Mouse (Mus musculus) heart, adult 2 months (tissue): ENCODE results near the gene Zfp867. TPM values are rescaled to one million over a fixed set of nuclear protein-coding genes. Genes with fewer than 3 reads are reported as not detected.
A peak's percentile ranks its signal among the peaks of the same experiment; 100 is the strongest.

Experiments used
- DNase-seq, 2 experiments: peaks; one replicate each; pipeline ENCODE4 v3.0.0; 2021
- H3K27ac ChIP-seq: fragments of 200-600 bp; 2 replicates; pipeline ENCODE4 v1.8.1; 2022
- H3K27me3 ChIP-seq: fragments of 200-500 bp; 2 replicates; pipeline ENCODE4 v1.6.1; 2012; ENCODE audit warnings: mild to moderate bottlenecking, low read length, inconsistent platforms, mixed read lengths; ENCODE audit not compliant: control insufficient read depth, insufficient read depth
- H3K36me3 ChIP-seq: fragments of 200-500 bp; 2 replicates; pipeline ENCODE4 v1.6.1; 2012; ENCODE audit warnings: low read length, inconsistent platforms; ENCODE audit not compliant: control insufficient read depth, insufficient read depth
- H3K4me1 ChIP-seq: fragments of 200-500 bp; 2 replicates; pipeline ENCODE4 v1.6.1; 2011; ENCODE audit warnings: low read length; ENCODE audit not compliant: control insufficient read depth, insufficient read depth
- H3K4me3 ChIP-seq: fragments of 200-600 bp; 2 replicates; pipeline ENCODE4 v1.8.1; 2022
- H3K79me2 ChIP-seq: fragments of 200-500 bp; replicated peaks from 2 replicates; pipeline ENCODE4 v1.6.1; 2012; ENCODE audit warnings: mild to moderate bottlenecking, inconsistent platforms, low read length, moderate library complexity, mixed read lengths; ENCODE audit not compliant: control insufficient read depth, insufficient read depth
- H3K9ac ChIP-seq: fragments of 200-500 bp; 2 replicates; pipeline ENCODE4 v1.6.1; 2012; ENCODE audit warnings: low read depth, mild to moderate bottlenecking, control low read depth, inconsistent platforms, low read length, mixed read lengths
- CTCF ChIP-seq: fragments of 200-600 bp; IDR thresholded peaks from 2 replicates; pipeline ENCODE4 v1.8.1; 2022; ENCODE audit warnings: antibody characterized with exemption, mild to moderate bottlenecking, moderate library complexity
- EP300 ChIP-seq: fragments of 200-500 bp; IDR thresholded peaks from 2 replicates; pipeline ENCODE4 v1.6.1; 2011; ENCODE audit warnings: low read depth, low read length, control low read depth; ENCODE audit not compliant: insufficient read depth
- POLR2A ChIP-seq: fragments of 200-500 bp; IDR thresholded peaks from 2 replicates; pipeline ENCODE4 v1.6.1; 2011; ENCODE audit warnings: mild to moderate bottlenecking, low read depth, low read length, control low read depth; ENCODE audit not compliant: insufficient read depth
- WGBS: fragments of 180-500 bp; shearing (Covaris S2); methylation state at CpG from one replicate; pipeline ENCODE4 v1.1.7; 2018; 5-methylcytosine and 5-hydroxymethylcytosine counted together
- intact Hi-C: fragments of 180-260 bp; cut with DNase I; formaldehyde crosslinking; loops from one replicate; pipeline ENCODE4 v1.15.1; 2025
- long read RNA-seq: library from polyadenylated mRNA; stranded (forward); transcript quantifications from one replicate; pipeline ENCODE4 v2.0.0, GENCODE M21; 2021
- polyA plus RNA-seq: library from polyadenylated mRNA; depleted of rRNA; stranded (reverse); fragments of >200 nt; gene quantifications from 2 replicates; pipeline ENCODE4 v1.2.3, GENCODE M21; 2012; rRNA removed
- total RNA-seq, 2 experiments: library from RNA; stranded (reverse); gene quantifications; 2 replicates each; pipeline ENCODE4 v1.2.3; 2021

The Zfp867 gene
- total RNA-seq, result 1 to 10 TPM; 3.0 to 4.7 TPM
- polyA plus RNA-seq, result 1.00 and 2.1 TPM in 2 replicates
- long read RNA-seq, partial matches to known transcripts, result 0 of 3 reads
- long read RNA-seq, other reads (novel, unspliced or antisense), result 2 of 3 reads

GRCm38 (mm10) chr11:59472326-59472677 lies at the start of gene Zfp867:
Gene Zfp867, minus strand, starts transcription at chr11:59472474.
- Histone ChIP-seq H3K27me3 (no peaks in the 10 kb centered on the region), H3K36me3 (no peaks in the 10 kb centered on the region), H3K27ac (peak within 1 kb of the TSS; percentile 78), H3K79me2 (peaks cover 2% of the 10 kb centered on the region), H3K9ac (peak within 1 kb of the TSS; percentile 87), H3K4me1 (peaks cover 3% of the 10 kb centered on the region; the same call in 1 of the 2 replicates), H3K4me3 (peak within 1 kb of the TSS; percentile 56)
- WGBS, result under 1% methylated on average over 19 of the region's 19 CpGs
- TF ChIP-seq EP300 (0 out of 2 replicates have a peak, but pooled peaks have one; percentile 9), POLR2A (peak; percentile 88), CTCF (no peak)
- intact Hi-C loops, result no loop called here
- DNase-seq, result peak; percentile 85 to 88

DNA sequence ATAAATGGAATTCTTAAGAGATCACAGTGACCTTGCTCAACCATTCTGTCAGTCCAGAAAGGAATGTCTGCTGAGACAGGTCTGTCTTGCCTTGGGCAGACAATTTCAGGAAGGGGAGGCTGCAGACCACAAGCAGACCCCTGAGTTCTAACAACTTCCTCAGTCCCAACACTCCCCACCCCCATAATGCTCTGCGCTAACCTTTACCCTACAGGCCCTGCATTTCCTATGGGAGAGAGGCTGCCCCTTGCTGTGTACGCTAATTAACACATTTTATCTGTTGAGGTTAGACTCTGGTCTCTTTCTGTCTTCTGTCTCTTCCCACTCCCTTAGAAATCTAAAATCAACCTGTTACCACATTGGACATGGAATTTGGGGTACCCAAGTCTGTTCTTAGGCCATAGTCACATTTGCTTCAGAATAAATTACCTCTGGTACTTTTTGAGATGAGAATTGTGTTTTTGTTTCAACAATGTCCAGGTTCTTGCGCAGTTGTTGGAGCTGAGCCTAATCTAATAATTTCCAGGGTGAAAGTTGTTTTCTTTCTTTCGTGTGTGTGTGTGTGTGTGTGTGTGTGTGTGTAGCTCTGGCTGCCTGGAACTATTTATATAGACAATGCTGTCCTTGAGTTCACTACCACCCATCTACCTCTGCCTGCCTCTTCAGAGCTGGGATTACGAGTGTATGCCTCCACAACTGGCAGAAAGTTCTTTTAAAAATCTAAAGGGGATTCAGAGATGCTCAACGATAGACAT lies 47.6 kb upstream of the Zfp867 start:
- no peak for TF ChIP-seq POLR2A
- no peak for TF ChIP-seq EP300
- TF ChIP-seq CTCF, result no peak
- Histone ChIP-seq H3K27me3 (no peaks in the 10 kb centered on the region), H3K4me3 (no peak overlapping the region), H3K9ac (no peak overlapping the region), H3K36me3 (no peaks in the 10 kb centered on the region), H3K79me2 (no peaks in the 10 kb centered on the region), H3K4me1 (no peaks in the 10 kb centered on the region; the same call in 1 of the 2 replicates), H3K27ac (no peak overlapping the region)
- WGBS, result 72% methylated on average over 6 of the region's 6 CpGs
- intact Hi-C loops, result loop anchor here (10.0 kb wide), 1 partner anchor 235 kb away; no protein-coding TSS in a partner anchor
- DNase-seq, result no peak

DNA sequence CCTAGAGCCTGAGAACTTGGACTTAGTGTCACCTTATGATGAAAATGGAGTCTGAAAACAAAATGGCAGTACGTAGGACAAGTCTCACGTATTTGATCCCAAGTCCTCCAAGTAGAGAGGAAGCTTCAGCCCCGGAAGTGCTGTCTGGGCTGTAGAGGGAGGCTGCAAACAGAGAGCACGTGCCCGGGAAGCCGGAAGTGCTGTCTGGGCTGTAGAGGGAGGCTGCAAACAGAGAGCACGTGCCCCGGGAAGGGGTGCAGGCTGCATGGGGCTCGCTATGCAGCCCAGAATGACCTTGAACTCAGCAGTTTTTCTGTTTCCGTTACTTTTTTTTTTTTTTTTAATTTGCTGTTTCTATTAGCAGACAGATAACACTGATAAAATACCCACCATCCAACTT lies 46.0 kb upstream of the Zfp867 start:
- H3K36me3 ChIP-seq, result no peaks in the 10 kb centered on the region
- H3K9ac ChIP-seq, result no peak overlapping the region
- no peaks in the 10 kb centered on the region; the same call in 1 of the 2 replicates for H3K4me1 ChIP-seq
- 32% methylated on average over 10 of the region's 10 CpGs for WGBS
- H3K27ac ChIP-seq, result no peak overlapping the region
- peak in 1 of 2 experiments; percentile 40 for DNase-seq
- no peaks in the 10 kb centered on the region for H3K27me3 ChIP-seq
- intact Hi-C loops, result no loop called here
- H3K79me2 ChIP-seq, result no peaks in the 10 kb centered on the region
- no peak overlapping the region for H3K4me3 ChIP-seq
- TF ChIP-seq EP300 (no peak), CTCF (no peak)

GRCm38 (mm10) chr11:59517441-59517840 lies 45.2 kb upstream of the Zfp867 start:
- Histone ChIP-seq H3K27ac (no peak overlapping the region), H3K27me3 (no peaks in the 10 kb centered on the region), H3K4me1 (no peaks in the 10 kb centered on the region; the same call in 1 of the 2 replicates), H3K4me3 (no peak overlapping the region), H3K36me3 (no peaks in the 10 kb centered on the region), H3K9ac (no peak overlapping the region), H3K79me2 (no peaks in the 10 kb centered on the region)
- 97% methylated on average over 1 of the region's 1 CpGs for WGBS
- intact Hi-C loops, result no loop called here
- DNase-seq, result no peak
- no peak for TF ChIP-seq CTCF
- no peak for TF ChIP-seq EP300
- TF ChIP-seq POLR2A, result no peak

DNA sequence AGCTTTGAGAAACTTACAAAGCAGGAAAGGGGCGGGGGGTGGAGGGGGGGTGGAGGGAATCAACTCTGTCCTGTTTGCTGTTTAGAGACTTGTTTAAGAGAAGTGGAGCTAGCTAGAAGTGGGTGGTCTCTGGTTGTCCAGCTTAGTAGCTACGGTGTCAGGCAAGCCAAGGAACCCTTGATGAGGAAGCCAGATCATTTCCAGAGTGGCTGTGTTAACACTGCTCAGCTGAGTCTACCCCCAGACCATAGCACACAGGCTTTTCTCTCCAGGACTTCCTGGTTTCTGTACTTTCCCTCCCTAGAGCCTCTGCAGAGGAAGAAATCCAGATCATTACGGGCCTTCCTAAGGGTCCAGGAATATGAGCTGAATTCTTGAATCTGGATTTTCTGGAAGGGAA lies 42.5 kb upstream of the Zfp867 start:
- H3K79me2 ChIP-seq, result no peaks in the 10 kb centered on the region
- no peak for DNase-seq
- TF ChIP-seq EP300 (no peak), POLR2A (no peak), CTCF (no peak)
- H3K9ac ChIP-seq, result no peak overlapping the region
- no peaks in the 10 kb centered on the region; the same call in 1 of the 2 replicates for H3K4me1 ChIP-seq
- no peak overlapping the region for H3K4me3 ChIP-seq
- no peak overlapping the region for H3K27ac ChIP-seq
- H3K27me3 ChIP-seq, result no peaks in the 10 kb centered on the region
- intact Hi-C loops, result no loop called here
- WGBS, result 25% methylated on average over 3 of the region's 3 CpGs
- H3K36me3 ChIP-seq, result no peaks in the 10 kb centered on the region

DNA sequence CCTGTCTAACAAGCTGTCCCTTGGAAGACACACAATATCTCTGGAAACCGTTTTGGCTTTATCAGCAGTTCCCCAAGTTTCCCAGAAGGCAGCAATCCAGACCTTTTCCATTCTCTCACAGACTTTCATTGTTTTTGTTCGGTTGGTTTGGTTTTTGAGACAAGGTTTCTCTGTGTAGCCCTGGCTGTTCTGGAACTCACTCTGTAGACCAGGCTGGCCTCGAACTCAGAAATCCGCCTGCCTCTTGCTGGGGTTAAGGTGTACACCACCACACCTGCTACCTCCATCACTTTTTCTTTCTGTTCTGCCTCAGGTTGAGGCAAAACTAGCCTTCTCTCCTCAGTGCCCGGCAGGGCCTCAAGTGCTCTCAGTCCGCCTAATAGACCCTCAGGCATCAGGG lies 42.1 kb upstream of the Zfp867 start:
- no peaks in the 10 kb centered on the region for H3K36me3 ChIP-seq
- no peaks in the 10 kb centered on the region for H3K79me2 ChIP-seq
- intact Hi-C loops, result no loop called here
- H3K4me1 ChIP-seq, result no peaks in the 10 kb centered on the region; the same call in 1 of the 2 replicates
- H3K4me3 ChIP-seq, result no peak overlapping the region
- 43% methylated on average over 6 of the region's 6 CpGs for WGBS
- TF ChIP-seq POLR2A, result no peak
- TF ChIP-seq EP300, result no peak
- TF ChIP-seq CTCF, result no peak
- DNase-seq, result no peak
- H3K27ac ChIP-seq, result no peak overlapping the region
- no peak overlapping the region for H3K9ac ChIP-seq
- no peaks in the 10 kb centered on the region for H3K27me3 ChIP-seq
